Mouse (Mus musculus) cortical plate, adult 2 months (tissue): ENCODE results near the gene Hdac9.

Experiments
- CTCF ChIP-seq: fragments of 200-500 bp; IDR thresholded peaks from 2 replicates; pipeline ENCODE4 v1.5.1; 2011; ENCODE audit warnings: mild to moderate bottlenecking, control low read depth, low read length; ENCODE audit not compliant: insufficient read depth; ENCODE audit errors: extremely low read depth
- POLR2A ChIP-seq: fragments of 200-500 bp; IDR thresholded peaks from 2 replicates; pipeline ENCODE4 v1.6.1; 2011; ENCODE audit warnings: mild to moderate bottlenecking, low read length, control low read depth; ENCODE audit not compliant: insufficient read depth; ENCODE audit errors: extremely low read depth

- no peak for TF ChIP-seq CTCF
- no peak for TF ChIP-seq POLR2A
Measured at GRCm38 (mm10) chr12:34767226-34767775, 149.6 kb downstream of the Hdac9 start.
